Mouse (Mus musculus) cerebellum, adult 11-12 months (tissue): ENCODE results near the gene Ccer2.

ENCODE experiments used
- DNase-seq: peaks from one replicate; pipeline ENCODE4 v3.0.0; 2022

The Ccer2 gene

GRCm38 (mm10) chr7:28758623-28759022 lies 2.6 kb downstream of the Ccer2 start:
- no peak for DNase-seq

- DNase-seq = no peak
Measured at GRCm38 (mm10) chr7:28761907-28762306, 5.9 kb downstream of the Ccer2 start.

GRCm38 (mm10) chr7:28765211-28765610 lies 9.2 kb downstream of the Ccer2 start:
- DNase-seq = no peak

GRCm38 (mm10) chr7:28766173-28766879 lies 10.4 kb downstream of the Ccer2 start, which contains the start of gene Sirt2:
Gene Sirt2 (plus strand): TSS chr7:28766735.
- DNase-seq = peak; percentile 98

- no peak for DNase-seq
Measured at GRCm38 (mm10) chr7:28766910-28767309, 10.9 kb downstream of the Ccer2 start.

GRCm38 (mm10) chr7:28767462-28767965 lies 11.5 kb downstream of the Ccer2 start, which contains the start of gene Nfkbib:
Gene Nfkbib (minus strand): TSS chr7:28767512.
- DNase-seq = peak; percentile 62

GRCm38 (mm10) chr7:28769414-28769958 lies 13.5 kb downstream of the Ccer2 start:
- peak; percentile 17 for DNase-seq

- no peak for DNase-seq
Measured at GRCm38 (mm10) chr7:28770309-28770708, 14.3 kb downstream of the Ccer2 start.

- DNase-seq = peak; percentile 38
Measured at GRCm38 (mm10) chr7:28771867-28772266, 15.9 kb downstream of the Ccer2 start.

GRCm38 (mm10) chr7:28773163-28773562 lies 17.2 kb downstream of the Ccer2 start:
- peak; percentile 44 for DNase-seq

GRCm38 (mm10) chr7:28774164-28774563 lies 18.2 kb downstream of the Ccer2 start:
- DNase-seq = peak; percentile 26

GRCm38 (mm10) chr7:28775129-28775528 lies 19.2 kb downstream of the Ccer2 start:
- peak; percentile 15 for DNase-seq

- DNase-seq = no peak
Measured at GRCm38 (mm10) chr7:28778825-28779224, 22.9 kb downstream of the Ccer2 start.

GRCm38 (mm10) chr7:28780067-28780658 lies 24.2 kb downstream of the Ccer2 start:
- peak; percentile 86 for DNase-seq

GRCm38 (mm10) chr7:28780857-28781256 lies 24.9 kb downstream of the Ccer2 start:
- DNase-seq = no peak

- no peak for DNase-seq
Measured at GRCm38 (mm10) chr7:28781261-28781663, 25.3 kb downstream of the Ccer2 start.

GRCm38 (mm10) chr7:28785161-28785560 lies 29.2 kb downstream of the Ccer2 start:
- no peak for DNase-seq

- no peak for DNase-seq
Measured at GRCm38 (mm10) chr7:28787884-28788283, 31.9 kb downstream of the Ccer2 start.

GRCm38 (mm10) chr7:28788307-28789195 lies 32.6 kb downstream of the Ccer2 start, which contains the start of gene Rinl:
Gene Rinl (plus strand): TSS chr7:28788969.
- no peak for DNase-seq

GRCm38 (mm10) chr7:28789235-28789634 lies 33.3 kb downstream of the Ccer2 start:
- DNase-seq = no peak

- DNase-seq = no peak
Measured at GRCm38 (mm10) chr7:28790066-28790806, 34.3 kb downstream of the Ccer2 start.

- DNase-seq = no peak
Measured at GRCm38 (mm10) chr7:28791706-28792105, 35.7 kb downstream of the Ccer2 start.
